Mouse (Mus musculus) spleen, postnatal 36 days (tissue): ENCODE data around the gene Snx13.

Source experiments
- DNase-seq, 2 experiments: peaks; one replicate each; pipeline ENCODE4 v3.0.0; 2022; ENCODE audit warnings: low spot score in 2 of 2, mixed read lengths in 1 of 2

The Snx13 gene

DNA sequence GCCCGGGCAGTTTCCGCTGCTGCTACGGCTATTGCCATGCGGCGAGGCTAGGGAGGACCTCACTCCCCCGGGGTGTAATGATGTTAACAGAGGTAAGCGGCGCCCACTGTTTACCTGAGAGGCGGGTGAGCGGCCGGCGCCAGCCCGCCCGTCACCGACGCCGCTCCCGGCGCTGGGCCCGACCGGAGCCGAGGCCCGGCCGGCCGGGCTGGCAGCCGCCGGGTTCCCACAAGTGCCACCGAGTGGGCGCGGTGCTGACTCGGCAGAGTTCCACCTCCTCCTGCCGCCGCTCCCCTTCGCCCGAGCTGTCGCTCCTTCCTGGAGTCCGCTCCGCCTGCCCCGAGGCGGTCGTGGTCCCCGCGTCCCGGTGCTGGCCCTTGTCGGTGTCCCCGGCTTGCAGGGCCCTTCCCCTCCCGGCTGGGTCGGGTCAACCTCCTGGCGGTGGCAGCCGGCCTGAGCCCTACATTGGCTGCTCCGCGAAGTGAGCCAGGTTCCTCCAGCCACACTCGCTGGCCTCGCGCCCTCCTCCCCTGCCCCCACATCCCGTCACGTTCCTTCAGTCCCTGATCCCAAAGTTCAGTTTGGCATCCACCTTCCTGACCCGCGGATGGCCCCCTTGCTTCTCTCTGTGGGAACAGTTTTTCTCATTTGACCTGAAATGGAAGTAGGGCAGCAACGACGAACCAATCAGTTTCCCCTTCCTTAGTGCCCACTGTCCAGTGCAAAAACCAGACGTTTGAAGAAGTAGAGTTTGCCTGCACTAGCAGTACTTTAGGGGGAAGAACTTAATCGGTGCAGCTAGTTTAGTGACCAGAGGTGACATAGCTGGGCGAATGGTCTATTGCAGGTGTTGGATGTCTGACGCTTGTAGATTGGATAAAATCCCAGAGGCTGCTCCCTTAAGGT lies 587 bp downstream of the Snx13 start:
- peak; percentile 47 to 54 for DNase-seq

DNA sequence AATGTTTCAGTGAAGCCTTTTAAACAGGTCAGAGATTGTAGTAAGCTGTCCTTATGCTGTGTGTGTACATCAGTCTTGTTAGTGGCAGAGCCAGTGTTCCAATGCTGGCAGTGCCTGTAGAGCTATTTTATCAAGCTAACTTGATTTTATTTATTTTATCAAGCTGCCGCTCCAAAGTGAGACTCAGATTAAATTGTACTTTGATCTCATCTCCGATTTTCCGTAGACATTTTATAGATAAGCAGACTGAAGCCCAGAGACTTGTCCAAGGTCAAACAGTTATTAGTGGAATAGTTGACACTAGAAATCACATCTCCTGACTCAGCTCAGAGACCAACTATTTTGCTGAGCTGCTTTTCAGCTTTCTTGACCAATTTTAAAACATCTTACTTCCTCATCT lies 1.9 kb downstream of the Snx13 start:
- no peak for DNase-seq

DNA sequence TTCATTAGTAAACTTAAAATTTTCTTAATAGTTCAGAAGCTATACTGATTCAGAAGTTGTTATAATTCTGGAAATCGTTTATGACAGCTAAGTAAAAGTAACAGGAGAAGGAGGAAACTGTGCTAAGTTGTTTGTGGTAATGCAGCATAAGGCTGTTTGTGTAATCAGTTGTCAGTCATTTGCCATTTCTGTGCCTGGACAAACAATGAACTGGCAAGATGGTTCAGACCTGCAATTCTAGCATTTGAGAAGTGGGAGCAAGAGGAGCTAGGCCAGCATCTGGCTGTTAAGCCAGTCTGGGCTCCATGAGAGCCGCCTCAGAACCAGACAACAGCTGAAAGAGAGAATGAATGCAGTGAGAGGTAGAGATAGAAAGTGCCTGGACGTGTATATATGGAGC lies 3.5 kb downstream of the Snx13 start:
- no peak for DNase-seq

DNA sequence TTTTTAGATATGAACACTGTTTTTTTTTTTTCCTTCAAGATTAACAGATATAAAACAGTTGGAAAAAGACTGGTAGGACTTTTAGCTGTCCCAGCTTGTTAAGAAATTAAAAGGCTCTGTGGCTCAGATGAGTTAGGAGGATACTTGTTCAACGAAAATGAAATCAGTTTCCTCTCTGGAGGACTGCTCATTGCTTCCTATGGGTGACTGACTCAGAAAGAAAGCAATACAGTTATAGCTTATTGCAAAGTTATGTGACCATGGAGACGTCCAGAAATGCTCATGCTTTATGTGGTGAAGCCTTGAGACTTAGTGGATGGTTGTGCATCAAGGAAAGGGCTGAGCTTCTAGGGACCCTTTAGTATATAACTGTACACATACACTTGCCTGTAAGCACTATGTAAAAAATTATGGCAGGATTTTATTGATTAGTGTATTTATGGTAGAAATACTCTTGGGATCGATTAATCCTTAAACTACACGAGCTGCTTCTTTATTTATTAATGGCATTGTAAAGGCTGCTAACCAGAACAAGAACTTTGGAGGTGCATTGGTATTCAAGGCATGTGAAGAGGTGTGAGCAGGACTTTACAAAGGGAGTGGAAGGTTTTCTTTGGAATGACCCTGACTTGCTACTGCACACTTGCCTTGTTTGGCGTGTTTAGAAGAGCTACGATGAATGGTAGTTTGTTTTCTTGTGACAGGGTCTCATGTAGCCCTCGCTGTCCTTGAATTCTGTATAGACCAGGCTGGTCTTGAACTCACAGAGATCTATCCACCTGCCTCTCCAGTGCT lies 4.2 kb downstream of the Snx13 start:
- no peak for DNase-seq

DNA sequence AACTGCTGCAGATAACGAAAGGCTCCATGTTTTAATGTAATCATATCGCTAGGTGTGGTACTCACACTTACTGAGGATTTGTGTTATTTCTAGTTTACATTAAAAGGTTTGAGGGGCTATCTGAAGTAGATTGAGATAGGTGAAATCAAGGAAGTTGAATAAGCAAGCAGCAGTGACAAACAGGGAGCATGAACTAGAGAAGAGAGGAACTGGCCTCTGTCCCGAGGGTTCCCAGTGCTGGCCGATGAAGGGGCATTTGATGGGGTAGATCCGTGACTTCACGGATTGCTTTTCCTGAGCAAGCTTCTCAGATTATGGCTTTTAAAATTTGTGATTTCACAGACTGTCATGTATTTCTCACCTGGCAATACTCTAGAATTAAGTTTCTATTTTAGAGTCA lies 7.4 kb downstream of the Snx13 start:
- DNase-seq = no peak

DNA sequence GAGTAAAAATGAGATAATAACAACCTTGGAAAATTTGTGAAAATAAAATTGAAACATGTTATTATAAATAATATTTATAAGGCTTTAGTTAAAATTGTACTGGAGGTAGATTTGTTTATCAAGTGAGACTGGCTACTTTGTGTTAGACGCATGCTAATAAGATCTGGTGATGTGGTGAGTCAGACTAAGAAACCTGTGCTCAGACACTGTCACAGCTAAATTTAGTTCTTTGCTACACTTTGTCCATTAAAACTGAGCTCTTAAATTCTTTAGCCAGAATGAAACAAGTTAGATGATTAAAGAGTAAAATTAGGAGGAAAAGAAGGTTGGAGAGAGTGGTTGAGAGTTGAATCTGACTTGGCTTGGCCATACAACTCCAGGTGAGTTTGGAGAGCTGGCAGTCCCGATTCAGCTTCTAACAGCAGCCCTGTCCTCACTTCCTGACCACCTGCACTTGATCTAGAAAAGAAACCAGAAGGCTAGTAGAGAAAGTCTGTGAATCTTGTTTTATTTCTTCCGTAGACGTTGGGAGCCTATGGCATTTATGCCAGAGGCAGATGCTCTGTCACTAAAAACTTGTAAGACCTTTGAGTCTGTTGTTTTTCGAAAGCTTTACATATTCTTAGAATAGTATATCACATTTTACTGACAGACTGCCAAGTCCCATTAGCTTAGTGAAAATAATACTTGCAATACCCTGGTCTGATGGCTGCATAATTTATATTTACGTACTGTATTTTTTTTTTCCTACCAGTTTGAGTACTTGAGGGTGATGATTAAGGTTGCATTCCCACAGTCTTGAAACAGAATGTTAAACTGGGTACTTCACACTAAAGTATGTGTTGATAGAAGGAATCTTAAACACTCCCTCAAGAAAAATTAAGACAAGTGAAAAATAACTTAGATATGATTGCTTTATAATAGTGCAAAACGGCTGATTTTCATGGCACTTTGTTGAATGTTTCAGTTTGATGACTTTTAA lies 8.4 kb downstream of the Snx13 start:
- no peak for DNase-seq

DNA sequence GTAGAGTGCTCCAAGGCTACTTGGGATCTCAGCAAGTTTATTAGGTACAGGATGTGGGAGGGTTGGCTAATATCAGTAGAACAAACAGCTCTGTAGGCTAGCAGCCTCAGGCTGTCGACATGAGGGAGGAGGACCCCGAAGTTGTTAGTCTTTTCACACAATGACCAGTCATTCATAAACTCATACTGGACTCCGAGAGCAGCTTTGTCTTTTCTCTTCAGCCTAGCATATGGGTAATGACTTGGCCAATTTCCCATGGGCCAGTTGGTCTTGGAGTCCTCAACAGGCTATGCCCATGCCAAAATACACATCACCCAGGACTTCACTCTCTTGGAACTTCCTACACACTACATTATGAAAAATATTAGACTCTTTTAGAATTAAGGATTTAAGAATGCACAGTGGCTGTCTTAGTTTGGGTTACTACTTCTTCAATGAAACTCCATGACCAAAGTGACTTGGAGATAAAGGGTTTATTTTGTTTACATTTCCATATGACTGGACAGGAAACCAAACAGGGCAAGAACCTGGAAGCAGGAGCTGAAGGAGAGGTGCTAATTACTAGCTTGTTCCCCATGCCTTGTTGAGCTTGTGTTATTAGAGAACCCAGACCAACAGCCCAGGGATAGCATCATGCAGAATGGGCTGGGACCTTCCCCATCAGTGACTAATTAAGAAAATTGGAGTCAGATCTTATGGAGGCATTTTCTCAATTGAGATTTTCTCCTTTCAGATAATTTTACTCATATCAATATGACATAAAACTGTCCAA lies 16.9 kb downstream of the Snx13 start:
- no peak for DNase-seq

DNA sequence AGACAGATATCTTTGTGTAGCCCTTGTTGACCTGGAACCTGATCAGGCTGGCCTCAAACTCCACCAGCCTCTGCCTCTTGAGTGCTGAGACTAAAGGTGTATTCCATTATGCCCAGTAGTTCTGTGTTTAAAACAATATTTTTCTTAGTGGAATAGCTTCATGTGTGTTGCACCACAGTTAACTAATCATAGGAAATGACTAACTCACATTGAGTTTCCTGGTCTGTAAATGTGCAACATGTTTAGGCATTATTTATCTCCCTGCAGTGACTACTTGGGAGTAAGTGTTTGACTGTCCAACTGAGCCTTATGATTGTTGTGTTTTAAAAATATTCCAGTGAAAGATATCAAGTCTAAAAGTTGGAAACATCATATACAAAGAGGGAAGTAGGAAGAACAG lies 20.6 kb downstream of the Snx13 start:
- DNase-seq = no peak

DNA sequence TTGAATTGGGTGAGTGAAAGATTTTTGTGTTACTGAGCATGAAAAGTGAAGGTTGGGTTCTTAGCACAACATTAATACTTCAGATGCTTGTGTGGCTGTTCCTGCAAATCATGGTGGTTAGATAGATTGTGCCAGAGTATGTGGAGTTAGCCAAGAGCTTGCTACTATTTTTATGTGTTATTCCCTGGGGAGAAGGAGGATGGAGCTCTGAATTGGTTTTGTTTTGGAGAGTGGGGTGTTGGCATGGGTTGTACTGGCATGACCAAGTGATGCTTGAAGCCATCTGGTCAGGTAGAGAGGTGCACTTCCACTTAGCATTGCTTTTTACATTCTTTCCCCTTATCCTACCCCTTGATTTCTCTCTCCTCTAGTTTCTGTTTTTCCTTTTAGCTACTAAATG lies 24.4 kb downstream of the Snx13 start:
- DNase-seq = no peak

DNA sequence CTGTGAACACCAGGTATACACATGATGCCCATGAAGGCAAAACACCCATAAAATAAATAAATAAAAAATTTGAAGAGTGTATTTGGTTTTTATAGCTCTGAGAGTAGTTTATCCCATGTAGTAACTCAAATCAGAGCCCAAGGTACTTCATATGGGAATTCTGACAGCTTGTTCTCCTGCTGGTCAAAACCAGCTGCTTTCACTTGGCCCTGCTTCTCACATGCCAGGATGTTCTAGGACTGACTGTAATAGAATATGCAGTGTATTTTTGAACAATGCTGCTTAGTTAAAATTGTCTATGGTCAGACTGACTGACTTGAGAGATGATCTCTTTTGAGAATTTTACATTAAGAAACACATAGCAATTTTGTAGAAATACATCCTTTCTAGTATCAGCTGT lies 25.2 kb downstream of the Snx13 start:
- DNase-seq = no peak

DNA sequence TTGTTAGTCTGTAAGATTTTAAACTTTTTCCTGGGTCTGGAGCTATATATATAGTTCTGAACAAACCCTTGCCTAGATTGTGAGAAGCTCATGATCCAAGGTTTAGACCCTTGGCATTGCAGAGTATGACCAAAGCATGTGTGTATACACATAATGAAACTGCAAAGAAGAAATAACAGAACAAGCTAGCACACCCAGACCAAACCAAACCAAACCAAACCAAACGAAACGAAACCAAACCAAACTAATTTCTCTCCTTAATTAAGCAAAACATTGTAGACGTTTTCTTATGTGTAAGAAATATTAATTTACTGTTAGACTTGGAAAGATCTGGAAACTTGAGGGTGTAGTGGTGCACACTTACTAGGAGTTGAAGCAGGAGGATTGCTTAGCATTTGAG lies 29.0 kb downstream of the Snx13 start:
- no peak for DNase-seq

DNA sequence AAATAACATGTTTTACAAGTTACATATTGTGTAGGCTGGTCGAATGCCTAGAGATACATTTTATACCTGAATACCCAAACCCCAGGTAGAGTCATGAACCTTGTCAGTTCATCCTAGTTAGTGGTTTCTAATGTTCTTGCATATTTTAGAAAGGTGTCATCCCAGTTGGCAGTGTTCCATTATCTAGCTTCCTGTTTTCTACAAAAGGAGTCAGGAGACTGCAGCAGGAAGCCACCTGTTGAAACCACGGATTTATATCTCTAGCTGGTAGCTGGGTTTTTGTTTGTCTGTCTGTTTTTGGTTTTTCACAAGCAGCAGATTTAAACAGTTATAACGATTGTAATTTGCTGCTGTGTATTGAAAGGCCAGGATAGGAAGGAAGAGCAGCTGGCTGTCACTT lies 76.6 kb downstream of the Snx13 start:
- no peak for DNase-seq

DNA sequence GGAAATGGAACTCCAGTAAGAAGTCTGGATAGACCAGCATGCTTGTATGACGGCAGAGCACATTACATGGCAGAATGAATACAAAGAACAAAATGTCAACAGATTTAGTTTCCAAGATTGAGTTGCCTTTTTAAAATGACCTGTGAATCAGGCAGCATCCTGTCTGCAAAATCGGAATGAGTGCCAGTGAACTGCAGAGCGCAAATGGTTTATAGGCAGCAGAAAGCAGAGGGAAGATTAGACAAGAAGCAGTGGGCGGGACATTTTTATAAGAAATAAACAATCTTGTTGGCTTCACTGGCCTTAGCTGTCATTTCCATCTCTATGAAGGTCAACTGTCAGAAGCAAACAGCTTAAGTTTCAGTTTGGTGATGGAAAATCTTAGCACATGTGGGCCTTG lies 106.2 kb downstream of the Snx13 start:
- no peak for DNase-seq

DNA sequence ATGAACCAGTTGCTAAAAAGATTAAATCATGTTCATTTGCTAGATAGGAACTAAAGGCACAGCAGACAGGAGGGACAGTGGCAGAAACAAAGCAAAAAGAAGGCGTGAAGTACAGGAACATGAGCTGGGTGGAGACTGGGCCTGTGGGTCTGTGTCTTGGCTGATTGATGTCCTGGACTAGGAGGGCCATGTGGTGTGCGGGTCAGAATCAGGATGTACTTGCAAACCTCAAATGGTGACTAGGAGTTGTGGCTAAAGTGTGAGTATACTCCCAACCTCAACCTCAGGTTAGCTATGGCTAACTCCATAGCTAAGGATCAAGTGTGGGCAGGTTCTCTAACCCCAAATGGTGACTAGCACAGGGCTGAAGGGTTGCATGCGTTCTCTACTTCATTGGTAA lies 107.2 kb downstream of the Snx13 start:
- DNase-seq = no peak

DNA sequence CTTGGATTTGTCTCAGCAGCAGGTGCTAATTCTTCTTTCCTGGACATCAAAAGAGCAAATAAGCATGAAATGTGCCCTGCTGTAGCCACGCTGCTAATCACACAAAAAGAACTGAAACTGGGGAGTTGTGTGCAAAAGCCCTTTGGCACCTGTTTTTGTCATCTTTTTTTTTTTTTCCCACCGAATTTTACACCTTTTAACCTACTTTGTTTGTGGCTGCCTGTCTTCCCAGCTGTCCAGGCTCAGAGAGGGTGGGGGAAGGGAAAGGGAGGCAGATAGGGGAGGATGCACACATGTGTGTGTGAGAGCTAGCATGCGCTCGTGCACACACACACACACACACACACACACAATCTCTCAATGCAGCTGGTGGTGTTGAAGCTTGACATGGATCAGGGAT lies 110.3 kb downstream of the Snx13 start:
- peak; percentile 14 to 18 for DNase-seq

DNA sequence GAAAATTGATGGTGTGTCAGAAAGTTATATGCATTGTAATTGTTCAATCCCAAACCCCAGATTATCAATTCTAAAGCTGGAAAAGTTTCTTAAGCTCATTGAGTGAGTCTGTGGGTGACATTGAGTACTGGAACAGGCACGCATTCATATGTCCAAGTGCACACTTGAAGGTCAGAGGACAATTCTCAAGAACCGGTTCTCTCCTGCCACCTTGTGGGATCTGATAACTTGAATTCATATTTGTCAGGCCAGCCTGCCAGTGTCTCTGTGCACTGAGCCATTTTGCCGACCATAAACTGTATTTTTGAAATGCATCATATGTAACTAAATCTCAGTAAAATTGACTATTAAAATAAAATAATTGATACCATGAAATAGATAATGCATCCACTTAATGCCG lies 114.7 kb downstream of the Snx13 start:
- DNase-seq = no peak

DNA sequence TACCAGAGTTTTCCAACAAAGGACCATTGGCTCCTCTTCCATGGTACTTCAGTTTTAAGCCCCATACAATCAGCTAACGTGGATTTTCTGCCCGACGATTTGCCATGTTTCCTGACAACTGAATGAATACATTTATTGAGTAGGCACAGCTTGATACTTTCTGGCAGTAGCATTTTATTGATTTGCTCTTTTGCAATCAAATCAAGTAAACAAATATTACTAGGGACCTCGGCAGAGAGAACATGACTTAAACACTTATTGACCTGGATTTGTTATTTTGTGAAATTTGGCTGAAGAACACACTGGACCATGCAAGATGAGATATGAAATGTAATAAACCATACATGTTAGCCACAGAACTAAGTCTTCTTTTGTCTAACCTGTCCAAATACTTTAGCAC lies 123.3 kb downstream of the Snx13 start:
- no peak for DNase-seq

DNA sequence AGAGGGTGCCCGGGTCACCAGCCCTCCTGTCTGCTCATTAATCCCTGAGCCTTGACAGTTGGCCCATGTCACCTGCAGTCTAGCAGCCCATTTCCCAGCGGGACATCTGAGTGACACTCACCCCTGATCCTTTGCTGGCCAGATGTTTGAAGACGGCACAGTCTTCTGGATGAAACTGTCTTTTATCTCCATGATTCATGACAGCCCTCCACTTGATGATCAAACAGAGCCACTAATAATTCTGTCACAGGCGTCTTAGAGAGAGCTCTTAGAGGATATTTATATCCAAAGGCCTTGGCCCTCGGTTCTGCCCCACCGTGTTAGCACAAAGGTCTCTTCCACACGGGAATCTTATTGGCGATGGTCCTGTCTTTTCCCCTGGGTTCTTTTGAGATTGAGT lies 129.0 kb downstream of the Snx13 start:
- DNase-seq = no peak

DNA sequence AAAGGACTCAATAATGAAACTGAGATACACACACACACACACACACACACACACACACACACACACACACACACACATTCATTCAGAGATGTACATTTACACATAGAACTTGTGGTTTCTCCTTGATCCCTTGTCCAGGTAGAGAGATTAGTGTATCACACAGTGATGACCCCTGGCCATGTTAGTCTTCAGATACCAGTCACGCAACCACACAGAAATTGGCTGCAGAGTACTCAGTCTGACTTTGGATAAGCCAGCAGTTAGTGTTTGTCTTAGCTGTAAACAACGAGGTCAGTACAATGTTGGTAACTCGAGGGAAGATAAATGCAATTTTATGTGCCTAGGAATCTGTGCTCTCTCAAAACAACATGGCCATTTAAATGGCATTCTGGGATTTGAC lies 129.6 kb downstream of the Snx13 start:
- DNase-seq = no peak

DNA sequence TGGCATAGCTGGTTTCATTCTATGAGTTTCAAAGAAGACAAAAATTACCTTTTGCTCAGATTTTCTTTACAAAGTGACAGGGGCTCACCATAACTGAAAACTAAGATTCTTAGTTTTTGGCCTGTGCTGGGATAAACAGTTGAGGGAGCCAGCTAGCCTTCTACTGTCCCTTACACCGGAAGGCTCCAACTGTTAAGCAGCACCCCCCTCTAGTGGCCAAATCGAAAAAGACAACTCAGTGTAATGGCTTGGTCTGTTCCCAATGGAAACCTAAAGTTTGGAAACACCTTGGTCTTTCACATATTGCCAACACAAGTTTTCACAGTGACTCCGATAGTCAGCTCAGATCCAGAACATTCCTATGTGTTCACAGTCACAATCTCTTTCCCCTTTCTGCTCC lies 135.7 kb downstream of the Snx13 start:
- peak; percentile 59 to 63 for DNase-seq

DNA sequence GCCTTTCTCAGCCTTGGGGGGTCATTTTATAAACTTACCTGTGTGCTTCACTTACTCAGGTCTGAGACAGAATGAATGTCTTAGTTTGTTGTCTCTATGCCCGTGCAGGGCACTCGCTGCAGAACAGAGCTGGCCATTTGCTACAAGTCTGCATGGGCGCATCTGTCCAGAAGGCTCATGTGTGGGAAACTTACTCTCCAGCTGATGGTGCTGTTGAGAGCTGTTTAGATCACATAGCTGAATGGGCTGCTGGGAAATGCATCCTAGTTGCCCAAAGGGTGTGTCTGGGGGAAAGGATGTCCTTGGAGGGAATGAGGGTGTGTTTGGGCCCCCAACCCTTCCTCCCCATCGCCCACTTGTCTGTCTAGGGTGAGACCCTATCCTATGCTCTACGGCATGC lies 137.3 kb downstream of the Snx13 start:
- DNase-seq = no peak
